Mouse (Mus musculus) cerebellum, postnatal 25 days (tissue): Measurements from ENCODE around the gene Lpar1.

ENCODE experiments used
- DNase-seq, 2 experiments: peaks; one replicate each; pipeline ENCODE4 v3.0.0; 2021; ENCODE audit warnings: mixed read lengths in 2 of 2

The Lpar1 gene

GRCm38 (mm10) chr4:58438654-58439053 is 115.0 kb downstream of the Lpar1 start:
- no peak for DNase-seq

DNA sequence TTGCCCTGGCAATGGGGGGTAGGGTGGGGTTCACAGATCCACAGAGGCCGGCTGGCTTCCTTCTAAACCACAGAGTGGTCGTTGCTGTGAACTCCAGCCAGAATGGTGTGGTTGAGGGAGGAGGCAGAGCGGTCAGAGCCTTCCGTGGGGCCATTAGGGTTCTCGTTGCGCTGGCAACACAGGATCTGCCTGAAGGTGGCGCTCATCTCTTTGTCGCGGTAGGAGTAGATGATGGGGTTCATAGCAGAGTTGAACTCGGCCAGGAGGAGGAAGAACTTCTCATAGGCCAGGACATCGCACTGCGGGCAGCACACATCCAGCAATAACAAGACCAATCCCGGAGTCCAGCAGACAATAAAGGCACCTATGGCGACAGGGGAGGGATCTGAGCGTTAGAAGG is 116.4 kb downstream of the Lpar1 start:
- peak in 1 of 2 experiments; percentile 10 for DNase-seq

DNA sequence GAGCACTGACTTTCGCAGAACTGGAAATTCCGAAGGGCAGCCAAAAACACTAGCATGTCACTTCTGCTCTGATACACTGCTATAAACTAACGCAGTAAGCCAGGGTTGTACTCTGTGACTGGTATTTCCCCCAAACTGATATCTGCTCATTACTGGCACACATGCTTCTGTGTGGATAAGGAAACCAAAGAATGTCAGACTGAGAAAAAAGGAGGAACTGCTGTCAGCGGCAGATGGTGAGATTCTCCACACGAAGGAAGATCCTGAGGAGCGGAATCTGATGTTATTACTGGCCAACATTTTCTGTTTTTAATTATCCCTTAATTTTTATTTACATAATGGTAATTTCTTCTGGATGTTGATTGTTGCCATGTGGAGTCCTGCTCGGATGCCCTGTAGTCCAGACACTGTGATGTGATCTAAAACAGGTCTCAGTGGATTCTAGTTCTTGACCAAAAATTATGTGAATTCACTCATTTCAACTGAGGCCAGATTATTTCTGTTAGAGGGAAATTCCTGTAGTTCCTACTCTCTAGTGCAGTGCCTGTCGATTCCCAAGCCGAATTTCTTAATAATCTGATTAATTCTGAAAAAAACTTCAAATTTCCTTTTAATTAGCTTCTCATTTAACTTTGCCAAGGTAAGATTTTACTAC is 130.3 kb downstream of the Lpar1 start:
- no peak for DNase-seq

GRCm38 (mm10) chr4:58419225-58419624 is 134.5 kb downstream of the Lpar1 start:
- DNase-seq, result no peak

DNA sequence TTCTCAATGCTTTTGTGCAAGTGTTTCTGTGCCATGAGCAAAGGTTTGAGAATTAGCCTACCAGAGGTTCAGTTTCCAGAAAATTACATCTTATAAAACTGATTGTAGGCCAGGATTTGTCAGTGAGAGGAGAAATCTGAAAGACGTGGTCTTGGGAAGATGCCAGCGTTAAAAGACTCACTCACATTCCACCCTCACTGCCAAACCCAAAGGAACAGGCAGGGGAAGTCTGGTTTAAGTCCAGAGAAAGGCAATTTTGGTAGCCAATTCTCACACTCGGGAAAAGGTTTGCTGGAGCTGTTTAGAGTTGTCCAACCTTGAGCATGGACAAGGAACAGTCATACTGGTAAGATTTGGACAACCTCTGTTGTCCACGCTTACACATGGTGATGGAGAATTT is 136.4 kb downstream of the Lpar1 start:
- no peak for DNase-seq

DNA sequence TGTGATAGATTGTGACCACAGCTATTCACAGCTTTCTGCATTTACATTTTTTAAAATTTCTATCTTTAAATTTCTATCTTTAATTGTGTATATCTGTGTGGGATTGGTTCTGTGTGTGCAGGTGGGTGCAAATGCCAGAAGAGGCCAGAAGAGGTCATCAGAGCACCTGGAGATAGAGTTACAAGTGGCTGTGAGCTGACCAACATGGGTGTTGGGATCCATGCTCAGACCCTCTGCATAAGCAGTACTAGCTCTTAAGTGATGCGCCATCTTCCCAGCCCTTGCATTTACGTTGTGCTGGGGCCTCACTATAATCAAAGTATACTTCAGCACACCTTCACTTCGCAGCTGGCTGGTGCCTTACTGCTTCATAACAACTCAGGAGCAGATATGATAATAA is 138.2 kb downstream of the Lpar1 start:
- no peak for DNase-seq

GRCm38 (mm10) chr4:58413188-58414185 is 140.2 kb downstream of the Lpar1 start:
- no peak for DNase-seq

- DNase-seq, result peak in 1 of 2 experiments; percentile 27
These were observed 151.7 kb downstream of the Lpar1 start for GRCm38 (mm10) chr4:58401973-58402501.

DNA sequence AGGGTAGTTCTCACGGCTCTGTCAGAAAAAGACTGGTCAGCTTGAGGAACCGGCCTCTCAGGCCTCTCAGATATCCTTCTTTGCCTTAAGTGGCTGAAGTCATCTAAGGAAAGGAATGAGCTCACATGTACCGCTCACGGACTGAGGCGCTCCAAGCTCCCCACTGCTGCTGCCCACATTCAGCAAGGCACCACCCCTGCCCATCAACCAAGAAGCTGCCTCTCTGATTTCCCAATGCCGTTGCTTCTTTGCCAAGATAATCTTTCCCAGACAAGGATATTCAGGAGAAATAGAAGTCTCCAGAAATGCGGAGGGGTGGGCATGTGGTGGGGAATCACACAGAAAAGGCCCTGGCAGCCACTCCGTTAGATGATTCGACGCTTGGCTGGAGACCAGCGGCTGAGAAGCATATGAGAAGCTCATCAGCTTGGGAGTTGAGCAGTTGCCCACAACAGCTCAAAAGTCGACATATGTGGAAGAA is 152.8 kb downstream of the Lpar1 start:
- peak; percentile 42 to 63 for DNase-seq
